In the genomic region with DNA sequence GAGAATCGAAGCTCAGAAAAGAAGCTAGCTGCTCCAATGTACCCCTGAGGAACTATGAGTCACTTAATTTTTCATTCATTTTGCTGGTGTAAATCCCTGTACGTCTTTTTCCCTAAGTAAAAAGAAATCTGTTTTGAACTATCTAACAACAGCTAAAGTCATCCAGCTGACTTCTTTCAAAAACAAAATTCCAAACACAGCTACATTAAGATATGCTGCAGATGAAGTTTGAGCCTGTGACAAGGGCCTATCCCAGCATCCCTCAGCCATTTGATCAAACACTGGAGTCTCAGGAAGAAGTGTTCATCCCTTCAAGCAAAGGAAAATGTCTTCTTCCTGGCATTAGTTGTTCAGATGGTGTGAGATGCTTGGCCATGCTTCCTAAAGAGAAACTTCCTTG, we compare ENCODE assay signal across 21 mouse cellular contexts.
DNase-seq lines count a peak whose midpoint lies in the region; ATAC-seq and TF ChIP-seq lines count a peak whose summit lies in the region.
"Had no signal": no experiment of that assay in that cellular context is flagged by ENCODE, and none has a peak within 500 bp of the region (broad histone marks: within the 10 kb centered on the region; RNA-seq: fewer than 3 reads in every experiment).

No protein-coding gene starts in this region.

- H3K4me3 ChIP-seq in lung, embryonic 14.5 days (ENCODE audit: low read depth, low read length), result no peak overlapping the region
- no peak overlapping the region for H3K4me3 ChIP-seq in lung, embryonic 16.5 days (ENCODE audit: low read length)
- no peak overlapping the region for H3K4me3 ChIP-seq in lung, adult 2 months (replicated peaks; ENCODE audit: extremely low read depth, low read depth, low read length)

- DNase-seq in frontal cortex, postnatal 14 days (ENCODE audit: low spot score in 2 of 2), result no peak
- peak; percentile 71 for DNase-seq in lung, embryonic 14.5 days
- no peak for DNase-seq in lung, postnatal 25 days (ENCODE audit: low spot score)
- no peak for DNase-seq in lung, adult 2 months
- DNase-seq: adrenal gland, adult 2 months; adrenal gland, adult 8-10 months; adrenal gland, postnatal 10 days; adrenal gland, postnatal 14 days; adrenal gland, postnatal 25 days; adrenal gland, postnatal 36 days; B cell, adult 2 months; cerebellum, adult 11 months; cerebellum, adult 11-12 months; cerebellum, adult 18-20 months had no signal

- H3K4me2 ChIP-seq in lung, embryonic 14.5 days, result no peak overlapping the region
- no peak overlapping the region for H3K4me2 ChIP-seq in lung, embryonic 16.5 days (ENCODE audit: low read depth, low read length)

- no peak for TF ChIP-seq POLR2A in lung, adult 2 months (IDR thresholded peaks at IDR 0.05; ENCODE audit: borderline replicate concordance, extremely low read depth, low read depth, low read length)

- H3K36me3 ChIP-seq in lung, embryonic 14.5 days (ENCODE audit: insufficient read depth), result no peaks in the 10 kb centered on the region
- no peaks in the 10 kb centered on the region for H3K36me3 ChIP-seq in lung, embryonic 16.5 days (ENCODE audit: control insufficient read depth, insufficient read depth, low read length)
- H3K36me3 ChIP-seq: G1E had no signal

- 0 out of 2 replicates have a peak, but pooled peaks have one; percentile 6 for ATAC-seq in frontal cortex, adult (ENCODE audit: low TSS enrichment)
- ATAC-seq in lung, embryonic 14.5 days (ENCODE audit: insufficient read depth), result peak; percentile 60; the same call in 1 of the 2 replicates
- ATAC-seq in lung, embryonic 16.5 days (ENCODE audit: low read depth), result 0 out of 2 replicates have a peak, but pooled peaks have one; percentile 34
- ATAC-seq: activated CD4-positive, CD25-positive, alpha-beta regulatory T cell, adult 4 months; CD4-positive, CD25-positive, alpha-beta regulatory T cell, adult 4 months; Patski had no signal

- no peak for TF ChIP-seq CTCF in lung, embryonic 14.5 days (IDR thresholded peaks at IDR 0.05; ENCODE audit: low read depth)
- no peak for TF ChIP-seq CTCF in lung, adult 2 months (IDR thresholded peaks at IDR 0.05; ENCODE audit: insufficient read depth, low read length)

- no peaks in the 10 kb centered on the region for H3K27me3 ChIP-seq in lung, embryonic 14.5 days (ENCODE audit: insufficient read depth, low read length)
- no peaks in the 10 kb centered on the region for H3K27me3 ChIP-seq in lung, embryonic 16.5 days (ENCODE audit: control insufficient read depth, insufficient read depth, low read depth, low read length)
- H3K27me3 ChIP-seq: CH12.LX, Patski had no signal

- no peaks in the 10 kb centered on the region for H3K4me1 ChIP-seq in lung, embryonic 14.5 days (ENCODE audit: insufficient read depth)
- no peaks in the 10 kb centered on the region for H3K4me1 ChIP-seq in lung, embryonic 16.5 days (replicated peaks; ENCODE audit: control insufficient read depth, insufficient read depth, low read length)
- no peaks in the 10 kb centered on the region for H3K4me1 ChIP-seq in lung, adult 2 months (ENCODE audit: control insufficient read depth, insufficient read depth, low read length)

- no peak overlapping the region for H3K9ac ChIP-seq in lung, embryonic 14.5 days
- no peak overlapping the region for H3K9ac ChIP-seq in lung, embryonic 16.5 days (ENCODE audit: low read length)

- 41% methylated on average over 2 of the region's 2 CpGs for WGBS in lung, embryonic 14.5 days
- whole genome bisulfite sequencing in lung, embryonic 16.5 days, result 43% methylated on average over 2 of the region's 2 CpGs
- 57% methylated on average over 2 of the region's 2 CpGs for WGBS in lung, adult 2 months

- H3K27ac ChIP-seq in lung, embryonic 14.5 days (ENCODE audit: low read depth), result no peak overlapping the region
- no peak overlapping the region for H3K27ac ChIP-seq in lung, embryonic 16.5 days (ENCODE audit: low read length)

- no peaks in the 10 kb centered on the region for H3K9me3 ChIP-seq in lung, embryonic 14.5 days (ENCODE audit: low read depth, low read length)
- no peaks in the 10 kb centered on the region for H3K9me3 ChIP-seq in lung, embryonic 16.5 days (ENCODE audit: control insufficient read depth, low read length)
- H3K9me3 ChIP-seq: G1E had no signal

Comparison
In these comparisons a context has a peak if more than half of its experiments do, and no peak if none do; other contexts are left out.
1. ATAC-seq: peak in every context shown above with its lines; median percentile 60 in lung, embryonic 14.5 days; 34 in lung, embryonic 16.5 days; 6 in frontal cortex, adult.